Mouse (Mus musculus): Measurements from ENCODE around the gene Serpinb1a. TPM values are rescaled to one million over a fixed set of nuclear protein-coding genes. Genes with fewer than 3 reads are reported as not detected.
A peak's percentile ranks its signal among the peaks of the same experiment; 100 is the strongest.

The Serpinb1a gene
- polyA plus RNA-seq, 1 experiment from 2014 or later = 33.2 TPM

GRCm38 (mm10) chr13:32797085-32797484 is 53.9 kb downstream of the Serpinb1a start:
- Histone ChIP-seq H3K4me3 (ENCODE audit: low read depth, low read length) (no peak overlapping the region), H3K27ac (ENCODE audit: low read length) (no peak overlapping the region), H3K36me3 (ENCODE audit: insufficient read depth, low read length) (no peaks in the 10 kb centered on the region), H3K4me2 (replicated peaks; ENCODE audit: low read depth, low read length) (no peak overlapping the region), H3K4me1 (ENCODE audit: insufficient read depth, low read depth, low read length) (no peaks in the 10 kb centered on the region), H3K9ac (replicated peaks; ENCODE audit: low read depth) (no peak overlapping the region), H3K9me3 (ENCODE audit: low read length) (no peaks in the 10 kb centered on the region), H3K27me3 (replicated peaks; ENCODE audit: insufficient read depth, low read length) (no peaks in the 10 kb centered on the region)
- TF ChIP-seq EP300 (IDR thresholded peaks at IDR 0.05) = no peak
- peak; percentile 7; the same call in 1 of the 2 replicates for TF ChIP-seq CTCF (IDR thresholded peaks at IDR 0.05)
- ATAC-seq = no peak
- 85% methylated on average over 1 of the region's 1 CpGs for WGBS
- DNase-seq (ENCODE audit: low spot score) = no peak

DNA sequence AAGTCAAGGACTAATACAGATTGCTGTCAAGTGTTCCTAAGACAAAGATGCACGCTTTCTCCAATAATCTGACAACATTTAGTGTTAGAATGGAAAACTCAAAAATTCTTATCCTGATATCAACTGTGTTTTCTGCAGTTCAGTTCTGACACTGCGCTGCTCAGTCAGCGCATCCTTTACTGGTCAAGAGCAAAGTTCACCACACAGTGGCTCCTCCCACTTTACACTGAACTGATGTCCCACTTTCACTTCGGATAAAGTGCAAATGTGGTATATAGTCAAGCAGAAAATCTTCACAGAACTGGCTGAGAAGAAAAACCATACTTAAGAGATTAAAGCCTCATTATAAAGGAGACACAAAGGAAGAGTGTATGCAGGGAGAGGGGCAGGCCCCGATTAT is 55.8 kb downstream of the Serpinb1a start:
- 86% methylated on average over 5 of the region's 5 CpGs for WGBS
- H3K4me1 ChIP-seq (ENCODE audit: insufficient read depth, low read depth, low read length) = no peaks in the 10 kb centered on the region
- no peak overlapping the region for H3K9ac ChIP-seq (replicated peaks; ENCODE audit: low read depth)
- DNase-seq (ENCODE audit: low spot score) (no peak), ATAC-seq (no peak)
- H3K36me3 ChIP-seq (ENCODE audit: insufficient read depth, low read length) = no peaks in the 10 kb centered on the region
- H3K27me3 ChIP-seq (replicated peaks; ENCODE audit: insufficient read depth, low read length) = no peaks in the 10 kb centered on the region
- no peaks in the 10 kb centered on the region for H3K9me3 ChIP-seq (ENCODE audit: low read length)
- H3K4me2 ChIP-seq (replicated peaks; ENCODE audit: low read depth, low read length) = no peak overlapping the region
- H3K27ac ChIP-seq (ENCODE audit: low read length) = no peak overlapping the region
- TF ChIP-seq CTCF (IDR thresholded peaks at IDR 0.05) (no peak), EP300 (IDR thresholded peaks at IDR 0.05) (no peak)
- no peak overlapping the region for H3K4me3 ChIP-seq (ENCODE audit: low read depth, low read length)

DNA sequence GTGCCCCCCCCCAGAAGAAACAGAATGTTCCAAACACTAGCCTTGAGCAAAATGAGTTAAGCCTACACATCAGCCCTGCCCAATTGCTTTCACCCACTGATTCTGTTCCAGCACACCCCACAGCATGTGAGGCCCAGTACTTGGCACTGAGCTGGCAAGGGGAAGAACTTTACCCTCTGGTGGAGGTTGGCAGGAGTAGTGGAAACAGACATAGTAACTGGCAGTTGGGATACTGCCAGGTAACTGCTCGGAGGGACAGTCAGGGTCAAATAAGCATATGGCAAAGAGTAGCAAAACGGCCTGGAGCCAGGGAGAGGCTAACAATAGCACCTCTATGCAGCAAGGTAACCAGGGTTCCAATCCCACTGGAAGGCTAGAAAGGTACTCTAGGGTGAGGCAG is 56.4 kb downstream of the Serpinb1a start:
- Histone ChIP-seq H3K27ac (ENCODE audit: low read length) (no peak overlapping the region), H3K9ac (replicated peaks; ENCODE audit: low read depth) (no peak overlapping the region), H3K9me3 (ENCODE audit: low read length) (no peaks in the 10 kb centered on the region), H3K36me3 (ENCODE audit: insufficient read depth, low read length) (no peaks in the 10 kb centered on the region), H3K4me1 (ENCODE audit: insufficient read depth, low read depth, low read length) (no peaks in the 10 kb centered on the region), H3K27me3 (replicated peaks; ENCODE audit: insufficient read depth, low read length) (no peaks in the 10 kb centered on the region), H3K4me3 (ENCODE audit: low read depth, low read length) (no peak overlapping the region), H3K4me2 (replicated peaks; ENCODE audit: low read depth, low read length) (no peak overlapping the region)
- ATAC-seq (no peak), DNase-seq (ENCODE audit: low spot score) (no peak)
- no peak for TF ChIP-seq CTCF (IDR thresholded peaks at IDR 0.05)
- TF ChIP-seq EP300 (IDR thresholded peaks at IDR 0.05) = no peak
- WGBS = 37% methylated on average over 2 of the region's 2 CpGs

Other genes starting within 250 kb of the Serpinb1a start
- 0.02 TPM in 1 of 2 replicates, not detected in the other for gene Mylk4, start 67.2 kb downstream of the Serpinb1a start, polyA plus RNA-seq (2015; fragmentation: Nextera tagmentation; extraction: Ambion mirVana)
- gene Wrnip1, start 49.1 kb downstream of the Serpinb1a start, polyA plus RNA-seq (2015; fragmentation: Nextera tagmentation; extraction: Ambion mirVana) = 16.3 and 18.9 TPM in 2 replicates
- not detected in 2 replicates for gene D930007J09Rik, start 48.3 kb downstream of the Serpinb1a start, polyA plus RNA-seq (2015; fragmentation: Nextera tagmentation; extraction: Ambion mirVana)
- 0.07 and 0.11 TPM in 2 replicates for gene Serpinb1c, start 47.0 kb upstream of the Serpinb1a start, polyA plus RNA-seq (2015; fragmentation: Nextera tagmentation; extraction: Ambion mirVana)
- gene Serpinb6b, start 114.0 kb upstream of the Serpinb1a start, polyA plus RNA-seq (2015; fragmentation: Nextera tagmentation; extraction: Ambion mirVana) = 232 and 253 TPM in 2 replicates
- gene Serpinb9, start 152.1 kb upstream of the Serpinb1a start, polyA plus RNA-seq (2015; fragmentation: Nextera tagmentation; extraction: Ambion mirVana) = 75.2 and 83.1 TPM in 2 replicates
- 1.9 and 3.1 TPM in 2 replicates for gene Serpinb9b, start 176.2 kb upstream of the Serpinb1a start, polyA plus RNA-seq (2015; fragmentation: Nextera tagmentation; extraction: Ambion mirVana)
- 0.63 and 0.69 TPM in 2 replicates for gene Serpinb1b, start 227.4 kb upstream of the Serpinb1a start, polyA plus RNA-seq (2015; fragmentation: Nextera tagmentation; extraction: Ambion mirVana)

All from lung, postnatal 0 days (tissue).